Mouse (Mus musculus) hindbrain, embryonic 10.5 days (tissue): ENCODE results near the gene Sgtb. TPM values are rescaled to one million over a fixed set of nuclear protein-coding genes. Genes with fewer than 3 reads are reported as not detected.

Experiments
- DNase-seq: peaks from one replicate; pipeline ENCODE4 v3.0.0-alpha.2; 2017; ENCODE audit warnings: low spot score
- H3K27ac ChIP-seq: fragments of 300-500 bp; sonication (generic); 2 replicates; pipeline ENCODE4 v1.5.1; 2016; ENCODE audit warnings: mild to moderate bottlenecking, moderate library complexity
- H3K27me3 ChIP-seq: fragments of 300-500 bp; sonication (generic); 2 replicates; pipeline ENCODE4 v1.6.1; 2016; ENCODE audit warnings: mild to moderate bottlenecking; ENCODE audit not compliant: poor library complexity, insufficient read depth, severe bottlenecking
- H3K36me3 ChIP-seq: fragments of 300-500 bp; sonication (generic); 2 replicates; pipeline ENCODE4 v1.6.1; 2016; ENCODE audit warnings: mild to moderate bottlenecking, moderate library complexity
- H3K4me1 ChIP-seq: fragments of 300-500 bp; sonication (generic); replicated peaks from 2 replicates; pipeline ENCODE4 v1.6.1; 2016; ENCODE audit warnings: mild to moderate bottlenecking
- H3K4me3 ChIP-seq: fragments of 300-500 bp; sonication (generic); 2 replicates; pipeline ENCODE4 v1.5.1; 2016; ENCODE audit warnings: mild to moderate bottlenecking, moderate library complexity
- H3K9me3 ChIP-seq: fragments of 300-500 bp; sonication (generic); 2 replicates; pipeline ENCODE4 v1.6.1; 2016; ENCODE audit warnings: mild to moderate bottlenecking, moderate library complexity
- WGBS: fragments of 180-500 bp; shearing (Covaris S2); methylation state at CpG from one replicate; pipeline ENCODE4 v1.1.7; 2016; 5-methylcytosine and 5-hydroxymethylcytosine counted together
- polyA plus RNA-seq: library from polyadenylated mRNA; unstranded; fragments of >200 nt; fragmentation: Nextera tagmentation; extraction: Ambion mirVana; gene quantifications from 2 replicates; pipeline ENCODE4 v1.2.1, GENCODE M21; 2016

Sgtb gene
- 12.4 and 22.1 TPM in 2 replicates for polyA plus RNA-seq

GRCm38 (mm10) chr13:104109288-104109815 is at the start of gene Sgtb, which contains the start of gene Nln:
TSS of gene Sgtb (plus strand) at chr13:104109741.
TSS of gene Nln (minus strand) at chr13:104109614.
- Histone ChIP-seq H3K36me3 (peaks cover 6% of the 10 kb centered on the region), H3K27ac (peak within 1 kb of the TSS; percentile 88), H3K4me1 (peaks cover 37% of the 10 kb centered on the region), H3K9me3 (peaks cover 4% of the 10 kb centered on the region; the same call in 1 of the 2 replicates), H3K4me3 (peak within 1 kb of the TSS; percentile 78), H3K27me3 (no peaks in the 10 kb centered on the region)
- WGBS: 1% methylated on average over 44 of the region's 44 CpGs
- peak; percentile 94 for DNase-seq

GRCm38 (mm10) chr13:104060231-104060630 is 49.3 kb upstream of the Sgtb start:
- DNase-seq: no peak
- H3K36me3 ChIP-seq: peaks cover 16% of the 10 kb centered on the region
- H3K27ac ChIP-seq: no peak overlapping the region
- H3K4me3 ChIP-seq: no peak overlapping the region
- 85% methylated on average over 1 of the region's 1 CpGs for WGBS
- no peaks in the 10 kb centered on the region for H3K27me3 ChIP-seq
- no peaks in the 10 kb centered on the region for H3K9me3 ChIP-seq
- H3K4me1 ChIP-seq: peaks cover 16% of the 10 kb centered on the region

- H3K27ac ChIP-seq: no peak overlapping the region
- WGBS: 78% methylated on average over 2 of the region's 2 CpGs
- DNase-seq: no peak
- H3K9me3 ChIP-seq: no peaks in the 10 kb centered on the region
- no peak overlapping the region for H3K4me3 ChIP-seq
- peaks cover 7% of the 10 kb centered on the region; the same call in 1 of the 2 replicates for H3K36me3 ChIP-seq
- peaks cover 16% of the 10 kb centered on the region for H3K4me1 ChIP-seq
- no peaks in the 10 kb centered on the region for H3K27me3 ChIP-seq
These were observed 47.4 kb upstream of the Sgtb start for GRCm38 (mm10) chr13:104061975-104062750.

- Histone ChIP-seq H3K27ac (no peak overlapping the region), H3K36me3 (peaks cover 7% of the 10 kb centered on the region; the same call in 1 of the 2 replicates), H3K4me1 (peaks cover 16% of the 10 kb centered on the region), H3K9me3 (no peaks in the 10 kb centered on the region), H3K27me3 (no peaks in the 10 kb centered on the region), H3K4me3 (no peak overlapping the region)
- DNase-seq: no peak
- WGBS: 83% methylated on average over 9 of the region's 9 CpGs
These were observed 46.5 kb upstream of the Sgtb start for GRCm38 (mm10) chr13:104063061-104063460.

- H3K27me3 ChIP-seq: no peaks in the 10 kb centered on the region
- WGBS: 73% methylated on average over 2 of the region's 2 CpGs
- no peak for DNase-seq
These were observed 43.7 kb upstream of the Sgtb start for GRCm38 (mm10) chr13:104065649-104066347.

GRCm38 (mm10) chr13:104069216-104069615 is 40.3 kb upstream of the Sgtb start:
- Histone ChIP-seq H3K36me3 (peaks cover 18% of the 10 kb centered on the region), H3K4me1 (no peaks in the 10 kb centered on the region), H3K4me3 (no peak overlapping the region), H3K27me3 (no peaks in the 10 kb centered on the region), H3K27ac (no peak overlapping the region), H3K9me3 (no peaks in the 10 kb centered on the region)
- 94% methylated on average over 11 of the region's 11 CpGs for WGBS
- DNase-seq: no peak

More at GRCm38 (mm10) chr13:104065649-104066347, 43.7 kb upstream of the Sgtb start:
- Histone ChIP-seq H3K4me1 (peaks cover 16% of the 10 kb centered on the region), H3K9me3 (no peaks in the 10 kb centered on the region), H3K4me3 (no peak overlapping the region), H3K27ac (no peak overlapping the region), H3K36me3 (peaks cover 14% of the 10 kb centered on the region; the same call in 1 of the 2 replicates)

GRCm38 (mm10) chr13:104070703-104071102 is 38.8 kb upstream of the Sgtb start:
- Histone ChIP-seq H3K9me3 (no peaks in the 10 kb centered on the region), H3K4me1 (no peaks in the 10 kb centered on the region), H3K36me3 (peaks cover 18% of the 10 kb centered on the region), H3K27me3 (no peaks in the 10 kb centered on the region), H3K4me3 (no peak overlapping the region), H3K27ac (no peak overlapping the region)
- WGBS: 87% methylated on average over 3 of the region's 3 CpGs
- DNase-seq: no peak

- H3K27ac ChIP-seq: no peak overlapping the region
- no peaks in the 10 kb centered on the region for H3K9me3 ChIP-seq
- no peaks in the 10 kb centered on the region for H3K4me1 ChIP-seq
- peaks cover 18% of the 10 kb centered on the region for H3K36me3 ChIP-seq
- H3K4me3 ChIP-seq: no peak overlapping the region
- no peak for DNase-seq
- no peaks in the 10 kb centered on the region for H3K27me3 ChIP-seq
- 92% methylated on average over 9 of the region's 9 CpGs for WGBS
These were observed 37.2 kb upstream of the Sgtb start for GRCm38 (mm10) chr13:104072351-104072750.

- no peaks in the 10 kb centered on the region for H3K4me1 ChIP-seq
- DNase-seq: no peak
- H3K4me3 ChIP-seq: no peak overlapping the region
- WGBS: 96% methylated on average over 8 of the region's 8 CpGs
- no peaks in the 10 kb centered on the region for H3K9me3 ChIP-seq
- no peaks in the 10 kb centered on the region for H3K27me3 ChIP-seq
- peaks cover 10% of the 10 kb centered on the region; the same call in 1 of the 2 replicates for H3K36me3 ChIP-seq
- no peak overlapping the region for H3K27ac ChIP-seq
These were observed 35.3 kb upstream of the Sgtb start for GRCm38 (mm10) chr13:104074230-104074629.

- Histone ChIP-seq H3K36me3 (peaks cover 10% of the 10 kb centered on the region; the same call in 1 of the 2 replicates), H3K9me3 (no peaks in the 10 kb centered on the region), H3K4me3 (no peak overlapping the region), H3K27me3 (no peaks in the 10 kb centered on the region), H3K27ac (no peak overlapping the region), H3K4me1 (no peaks in the 10 kb centered on the region)
- WGBS: 82% methylated on average over 10 of the region's 10 CpGs
- DNase-seq: no peak
These were observed 34.8 kb upstream of the Sgtb start for GRCm38 (mm10) chr13:104074731-104075130.

GRCm38 (mm10) chr13:104076993-104077392 is 32.5 kb upstream of the Sgtb start:
- 91% methylated on average over 6 of the region's 6 CpGs for WGBS

GRCm38 (mm10) chr13:104082504-104082903 is 27.0 kb upstream of the Sgtb start:
- Histone ChIP-seq H3K9me3 (no peaks in the 10 kb centered on the region), H3K27ac (no peak overlapping the region), H3K27me3 (no peaks in the 10 kb centered on the region), H3K4me1 (no peaks in the 10 kb centered on the region), H3K4me3 (no peak overlapping the region), H3K36me3 (no peaks in the 10 kb centered on the region)
- 92% methylated on average over 7 of the region's 7 CpGs for WGBS
- DNase-seq: no peak

More at GRCm38 (mm10) chr13:104076993-104077392, 32.5 kb upstream of the Sgtb start:
- DNase-seq: no peak
- no peak overlapping the region for H3K27ac ChIP-seq
- no peaks in the 10 kb centered on the region for H3K4me1 ChIP-seq
- peaks cover 6% of the 10 kb centered on the region; the same call in 1 of the 2 replicates for H3K36me3 ChIP-seq
- no peak overlapping the region for H3K4me3 ChIP-seq
- no peaks in the 10 kb centered on the region for H3K27me3 ChIP-seq
- H3K9me3 ChIP-seq: no peaks in the 10 kb centered on the region

GRCm38 (mm10) chr13:104084600-104084999 is 24.9 kb upstream of the Sgtb start:
- 85% methylated on average over 2 of the region's 2 CpGs for WGBS
- DNase-seq: no peak
- Histone ChIP-seq H3K36me3 (no peaks in the 10 kb centered on the region), H3K9me3 (no peaks in the 10 kb centered on the region), H3K27me3 (no peaks in the 10 kb centered on the region), H3K27ac (no peak overlapping the region), H3K4me1 (no peaks in the 10 kb centered on the region), H3K4me3 (no peak overlapping the region)
